Mouse (Mus musculus): ENCODE measurements around the gene Foxp1. TPM values are rescaled to one million over a fixed set of nuclear protein-coding genes. Genes with fewer than 3 reads are reported as not detected.

Foxp1 gene
- total and polyA plus RNA-seq, 3 experiments, result 16.1 to 42.0 TPM; not detected in 1

DNA sequence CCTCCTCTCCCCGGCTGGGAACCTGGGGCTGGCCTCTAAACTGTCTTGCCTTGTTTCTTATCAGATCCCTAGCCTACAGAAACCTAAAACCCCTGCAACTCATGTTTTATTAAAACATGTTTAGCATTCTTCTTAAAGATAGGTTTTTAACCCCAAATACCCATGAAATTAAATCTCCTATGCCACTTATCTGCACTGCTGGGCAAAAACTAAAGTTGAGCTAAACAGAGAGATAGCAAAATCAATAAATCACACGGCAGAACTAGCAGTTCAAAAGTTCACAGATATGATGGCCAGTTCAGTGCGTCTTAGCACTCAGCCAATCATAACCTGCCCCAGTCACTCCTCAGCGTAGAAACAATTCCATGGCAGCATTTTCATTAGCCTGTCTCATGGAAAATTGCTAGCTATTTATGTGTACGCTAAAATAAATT, 316.1 kb downstream of the Foxp1 start:
- Histone ChIP-seq H3K27ac (ENCODE audit: control insufficient read depth, low read depth, low read length) (peak overlapping the region; percentile 97), H3K9ac (ENCODE audit: control insufficient read depth, low read depth, low read length, poor library complexity, severe bottlenecking) (peak overlapping the region; percentile 58; the same call in 1 of the 2 replicates), H3K27me3 (ENCODE audit: control insufficient read depth in 1 of 2, insufficient read depth in 2 of 2, low read length in 2 of 2) (no peaks in the 10 kb centered on the region), H3K4me1 (ENCODE audit: control insufficient read depth in 1 of 2, insufficient read depth in 2 of 2, low read length in 2 of 2) (peaks cover 15 to 31% of the 10 kb centered on the region in 2 experiments; a peak in 3 of 4 replicates), H3K79me2 (ENCODE audit: control insufficient read depth, insufficient read depth, low read length, poor library complexity) (no peaks in the 10 kb centered on the region), H3K9me3 (replicated peaks; ENCODE audit: insufficient read depth, low read length) (no peaks in the 10 kb centered on the region), H3K36me3 (ENCODE audit: control insufficient read depth in 1 of 2, insufficient read depth in 2 of 2, low read length in 2 of 2) (peaks cover 0 to 39% of the 10 kb centered on the region in 2 experiments; a peak in 2 of 4 replicates), H3K4me3 (ENCODE audit: control insufficient read depth in 1 of 2, insufficient read depth in 1 of 2, low read depth in 2 of 2, low read length in 2 of 2) (peak overlapping the region; percentile 49 to 63; a peak in 3 of 4 replicates)
- TF ChIP-seq TBP (IDR thresholded peaks at IDR 0.05; ENCODE audit: low read depth, low read length) (0 out of 2 replicates have a peak, but pooled peaks have one; percentile 21), GATA1 (IDR thresholded peaks at IDR 0.05; ENCODE audit: low read depth, low read length) (peak; percentile 84), ETS1 (IDR thresholded peaks at IDR 0.05; ENCODE audit: low read depth, low read length) (peak; percentile 42; the same call in 1 of the 2 replicates), HCFC1 (IDR thresholded peaks at IDR 0.05; ENCODE audit: low read depth, low read length) (0 out of 2 replicates have a peak, but pooled peaks have one; percentile 19), EP300 (IDR thresholded peaks at IDR 0.05; ENCODE audit: low read depth in 1 of 2, low read length in 2 of 2) (peak in 1 of 2 experiments; percentile 59; a peak in 2 of 4 replicates), SIN3A (IDR thresholded peaks at IDR 0.05; ENCODE audit: low read length) (peak; percentile 35; the same call in 1 of the 2 replicates), CTCF (IDR thresholded peaks at IDR 0.05 in 2 of 3, conservative IDR thresholded peaks at IDR 0.05 in 1 of 3; ENCODE audit: control insufficient read depth in 1 of 3, insufficient read depth in 1 of 3, low read depth in 2 of 3, low read length in 3 of 3, poor library complexity in 1 of 3, severe bottlenecking in 1 of 3) (no peak), CHD2 (IDR thresholded peaks at IDR 0.05; ENCODE audit: low read length) (no peak)
- no peak for DNase-seq (ENCODE audit: low read depth, low spot score)

GRCm38 (mm10) chr6:99205587-99206436, 316.7 kb downstream of the Foxp1 start:
- DNase-seq (ENCODE audit: low read depth, low spot score), result peak; percentile 72
- H3K36me3 ChIP-seq (ENCODE audit: control insufficient read depth in 1 of 2, insufficient read depth in 2 of 2, low read length in 2 of 2), result peaks cover 0 to 39% of the 10 kb centered on the region in 2 experiments; a peak in 2 of 4 replicates
- H3K27ac ChIP-seq (ENCODE audit: control insufficient read depth, low read depth, low read length), result peak overlapping the region; percentile 97
- no peaks in the 10 kb centered on the region for H3K9me3 ChIP-seq (replicated peaks; ENCODE audit: insufficient read depth, low read length)
- peak overlapping the region; percentile 58 for H3K9ac ChIP-seq (ENCODE audit: control insufficient read depth, low read depth, low read length, poor library complexity, severe bottlenecking)
- no peaks in the 10 kb centered on the region for H3K27me3 ChIP-seq (ENCODE audit: control insufficient read depth in 1 of 2, insufficient read depth in 2 of 2, low read length in 2 of 2)
- no peaks in the 10 kb centered on the region for H3K79me2 ChIP-seq (ENCODE audit: control insufficient read depth, insufficient read depth, low read length, poor library complexity)
- peak overlapping the region; percentile 49 to 63 for H3K4me3 ChIP-seq (ENCODE audit: control insufficient read depth in 1 of 2, insufficient read depth in 1 of 2, low read depth in 2 of 2, low read length in 2 of 2)
- peaks cover 15 to 31% of the 10 kb centered on the region in 2 experiments; a peak in 3 of 4 replicates for H3K4me1 ChIP-seq (ENCODE audit: control insufficient read depth in 1 of 2, insufficient read depth in 2 of 2, low read length in 2 of 2)
- TF ChIP-seq MXI1 (IDR thresholded peaks at IDR 0.05; ENCODE audit: low read depth, low read length) (peak; percentile 84; the same call in 1 of the 2 replicates), NELFE (IDR thresholded peaks at IDR 0.05; ENCODE audit: low read depth, low read length) (no peak), MAX (IDR thresholded peaks at IDR 0.05; ENCODE audit: low read length) (peak; percentile 52), POLR2AphosphoS5 (IDR thresholded peaks at IDR 0.05; ENCODE audit: borderline replicate concordance, low read depth, low read length) (no peak), MYC (IDR thresholded peaks at IDR 0.05; ENCODE audit: low read depth, low read length) (peak; percentile 71; the same call in 1 of the 2 replicates), ZNF384 (IDR thresholded peaks at IDR 0.05; ENCODE audit: low read depth, low read length) (no peak), CHD1 (IDR thresholded peaks at IDR 0.05; ENCODE audit: low read depth, low read length) (peak; percentile 90), USF2 (IDR thresholded peaks at IDR 0.05; ENCODE audit: borderline replicate concordance in 1 of 2, insufficient read depth in 1 of 2, low read depth in 1 of 2, low read length in 2 of 2) (0 out of 4 replicates have a peak, but pooled peaks of 1 of the 2 experiments have one; percentile 30), TBP (IDR thresholded peaks at IDR 0.05; ENCODE audit: low read depth, low read length) (no peak), USF1 (IDR thresholded peaks at IDR 0.05; ENCODE audit: low read depth, low read length) (peak; percentile 73), GATA1 (IDR thresholded peaks at IDR 0.05; ENCODE audit: low read depth, low read length) (peak; percentile 78), MYB (IDR thresholded peaks at IDR 0.05; ENCODE audit: low read depth, low read length) (peak; percentile 39; the same call in 1 of the 2 replicates), TCF12 (IDR thresholded peaks at IDR 0.05; ENCODE audit: low read depth, low read length) (peak; percentile 59), MEF2A (IDR thresholded peaks at IDR 0.05; ENCODE audit: extremely low read depth, insufficient replicate concordance, low read depth, low read length, poor library complexity, severe bottlenecking) (no peak), E2F4 (IDR thresholded peaks at IDR 0.05; ENCODE audit: borderline replicate concordance, low read depth, low read length) (no peak), BHLHE40 (IDR thresholded peaks at IDR 0.05; ENCODE audit: borderline replicate concordance, low read depth, low read length) (peak; percentile 97), MAZ (IDR thresholded peaks at IDR 0.05; ENCODE audit: low read depth, low read length) (peak; percentile 57), MAFK (IDR thresholded peaks at IDR 0.05; ENCODE audit: borderline replicate concordance, low read depth, low read length) (0 out of 2 replicates have a peak, but pooled peaks have one; percentile 42), RCOR1 (IDR thresholded peaks at IDR 0.05; ENCODE audit: low read depth, low read length) (peak; percentile 76; the same call in 1 of the 2 replicates), NRF1 (IDR thresholded peaks at IDR 0.05; ENCODE audit: insufficient read depth, low read depth, low read length, poor library complexity, severe bottlenecking) (no peak), EP300 (IDR thresholded peaks at IDR 0.05; ENCODE audit: low read depth in 1 of 2, low read length in 2 of 2) (peak; percentile 11 to 69; a peak in 3 of 4 replicates), CTCF (IDR thresholded peaks at IDR 0.05 in 2 of 3, conservative IDR thresholded peaks at IDR 0.05 in 1 of 3; ENCODE audit: control insufficient read depth in 1 of 3, insufficient read depth in 1 of 3, low read depth in 2 of 3, low read length in 3 of 3, poor library complexity in 1 of 3, severe bottlenecking in 1 of 3) (no peak)

All from MEL (cell line).